Mouse (Mus musculus): ENCODE measurements around the gene Ggct.

GRCm38 (mm10) chr6:54941149-54941548 lies 51.6 kb downstream of the Ggct start:
- TF ChIP-seq CTCF (IDR thresholded peaks at IDR 0.05; ENCODE audit: low read depth, low read length) (no peak), POLR2A (IDR thresholded peaks at IDR 0.05; ENCODE audit: extremely low read depth, insufficient read depth, low read length) (no peak)
